Mouse (Mus musculus) mammary gland, adult 2 months (tissue): ENCODE results near the gene Morn4. TPM values are rescaled to one million over a fixed set of nuclear protein-coding genes. Genes with fewer than 3 reads are reported as not detected.

Source experiments
- polyA plus RNA-seq: library from polyadenylated mRNA; depleted of rRNA; stranded (reverse); fragments of >200 nt; gene quantifications from 2 replicates; pipeline ENCODE4 v1.2.3, GENCODE M21; 2012; ENCODE audit warnings: low replicate concordance; rRNA removed

The Morn4 gene
- 4.9 and 5.3 TPM in 2 replicates for polyA plus RNA-seq

DNA sequence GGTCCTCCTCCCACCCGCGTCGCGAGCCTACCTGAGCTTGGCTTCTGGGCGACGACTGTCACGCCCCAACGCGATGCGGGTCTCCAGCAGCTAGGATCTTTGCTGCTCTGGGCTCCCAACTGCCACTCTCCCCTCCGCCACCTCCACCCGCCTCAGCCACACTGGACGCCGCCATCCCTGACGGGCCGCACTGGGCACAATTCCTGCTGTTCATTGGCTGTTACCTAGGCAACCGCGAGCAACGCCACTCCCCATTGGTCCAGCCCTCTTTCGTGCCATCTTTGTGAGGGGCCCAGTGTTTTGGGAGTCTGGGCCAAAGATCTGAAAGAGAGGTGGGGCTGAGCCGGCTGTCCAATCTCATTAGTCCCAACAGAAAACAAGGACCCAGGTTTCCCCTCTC is at the start of gene Morn4:
Morn4 (minus strand) TSS at position 192 of the 400 bp plus-strand sequence.

DNA sequence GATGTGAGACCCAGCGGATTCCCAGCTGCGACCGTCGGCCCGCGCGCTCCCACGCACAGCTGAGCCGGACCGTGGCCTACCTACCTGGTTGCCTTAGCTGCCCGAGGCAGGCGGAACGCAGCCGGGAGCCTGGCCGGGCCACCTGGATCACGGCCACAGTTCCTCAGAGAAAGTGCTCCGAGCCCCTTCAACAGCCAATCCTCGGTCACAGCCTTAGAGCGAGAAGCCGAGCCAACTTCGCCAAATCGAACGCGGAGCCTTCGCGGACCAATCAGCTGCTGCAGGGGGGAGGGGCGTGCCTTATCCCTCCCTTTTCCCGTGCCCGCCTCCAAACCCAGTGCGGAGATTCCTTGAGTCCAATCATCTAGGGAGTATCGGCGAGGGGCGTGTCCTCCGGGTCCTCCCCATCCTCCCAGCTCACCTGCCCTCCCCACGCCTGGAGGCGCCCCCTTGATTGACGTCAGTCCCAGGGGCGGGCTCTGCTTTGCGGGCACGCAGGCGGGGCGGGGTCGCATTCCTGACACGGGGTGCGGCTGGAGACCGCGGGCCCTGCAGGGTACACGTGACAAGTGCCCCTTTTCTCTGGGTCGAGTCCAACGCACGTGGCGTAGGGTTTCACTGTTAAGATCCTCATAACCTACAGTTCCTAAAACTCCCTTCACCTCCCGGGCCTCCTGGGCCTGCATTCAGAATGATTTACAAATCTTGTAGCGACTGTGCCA is 42.8 kb upstream of the Morn4 start, which contains the start of gene Avpi1:
Avpi1 (minus strand) TSS at position 273 of the 722 bp plus-strand sequence.

DNA sequence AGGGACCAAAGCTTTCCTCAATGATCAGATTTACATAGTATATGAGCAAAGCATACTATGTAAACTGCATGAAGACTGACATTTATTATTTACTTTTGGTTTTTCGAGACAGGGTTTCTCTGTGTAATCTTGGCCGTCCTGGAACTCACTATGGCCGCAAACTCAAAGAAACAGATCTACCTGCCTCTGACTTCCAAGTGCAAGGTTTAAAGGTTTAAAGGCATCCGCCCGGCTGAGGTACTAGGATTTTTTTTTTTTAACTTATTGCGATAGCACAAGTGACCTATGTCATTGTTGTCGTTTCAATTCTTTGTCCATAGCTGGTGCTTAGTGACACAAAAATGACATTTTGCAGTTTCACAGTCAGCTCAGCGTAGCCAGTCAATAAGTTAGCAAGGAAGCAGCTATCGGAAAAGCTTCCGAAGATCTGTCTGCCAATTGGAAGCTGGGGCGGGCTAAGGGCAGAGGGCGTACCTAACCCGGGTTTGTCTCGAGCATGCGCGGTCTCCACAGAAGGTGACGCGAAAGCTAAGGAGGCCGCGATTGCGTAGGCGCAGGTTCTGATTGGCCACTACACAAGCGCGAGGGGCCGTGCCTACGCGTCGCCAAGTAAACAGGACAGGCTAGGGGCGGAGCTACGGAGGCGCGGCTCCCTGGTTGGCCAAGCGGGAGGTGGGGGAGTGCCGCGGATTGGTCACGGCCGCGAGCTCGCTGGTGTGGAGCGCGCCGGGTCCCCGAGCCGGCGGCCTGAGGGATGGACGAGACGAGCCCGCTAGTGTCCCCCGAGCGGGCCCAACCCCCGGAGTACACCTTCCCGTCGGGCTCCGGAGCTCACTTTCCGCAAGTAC is 3.8 kb upstream of the Morn4 start, which contains the start of gene Pi4k2a:
Pi4k2a (plus strand) TSS at position 723 of the 848 bp plus-strand sequence.

DNA sequence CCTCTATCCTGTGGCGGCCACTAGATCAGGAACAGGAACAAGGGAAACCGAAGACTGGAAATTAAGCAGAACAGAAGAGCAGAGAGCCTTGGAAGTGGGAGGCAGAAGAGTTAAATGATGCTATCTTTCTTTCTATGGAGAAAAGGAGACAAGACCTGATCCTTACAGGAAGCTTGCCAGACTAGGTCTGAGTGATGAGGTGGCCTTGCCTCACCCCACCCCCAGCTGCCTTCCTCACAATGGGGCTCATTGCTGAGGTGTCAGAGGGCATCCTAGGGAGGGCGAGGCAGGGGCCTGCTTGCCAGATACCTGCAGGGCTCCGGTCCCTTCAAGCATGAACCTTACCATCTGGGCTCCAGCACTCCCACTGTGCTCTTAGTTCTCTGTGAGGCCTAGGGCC is 34.2 kb downstream of the Morn4 start, which contains the start of gene 4933411K16Rik:
4933411K16Rik (plus strand) TSS at position 301 of the 400 bp plus-strand sequence.

DNA sequence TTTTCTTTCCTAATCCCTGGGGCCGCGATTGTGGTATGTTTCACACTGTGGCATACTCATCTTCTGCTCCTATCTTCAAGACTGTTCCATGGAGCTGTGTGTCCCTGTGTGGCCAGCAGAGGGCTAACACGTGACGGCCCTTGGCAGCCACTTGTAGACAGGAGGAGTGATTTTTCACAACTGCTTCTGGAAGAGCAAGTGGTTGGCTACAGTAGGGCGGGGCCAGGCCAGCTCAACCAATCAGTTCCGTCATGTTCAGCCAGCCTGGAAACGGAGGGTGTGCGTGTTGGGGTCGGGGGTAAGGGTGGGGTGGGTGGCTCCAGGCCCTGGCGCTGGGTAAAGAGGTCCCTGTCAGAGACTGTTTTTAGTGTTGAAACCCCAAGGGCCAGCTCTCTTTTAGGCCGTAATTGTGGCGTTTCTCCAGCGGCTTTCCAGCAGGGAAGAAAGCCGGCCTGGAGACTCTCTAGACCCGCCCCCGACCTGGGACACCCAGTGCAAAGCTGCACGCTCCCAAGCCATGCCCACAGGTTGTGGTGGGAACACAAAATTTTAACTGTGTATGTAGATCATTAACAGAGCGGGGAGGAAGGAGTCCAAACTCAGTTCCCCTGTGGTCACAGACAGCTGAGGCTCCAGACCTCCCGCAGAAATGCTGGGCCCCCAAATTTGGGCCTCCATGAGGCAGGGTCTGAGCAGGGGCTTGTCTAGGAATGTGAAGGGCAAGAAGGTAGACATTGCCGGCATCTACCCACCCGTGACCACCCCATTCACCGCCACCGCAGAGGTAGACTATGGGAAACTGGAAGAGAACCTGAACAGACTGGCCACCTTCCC is 40.7 kb downstream of the Morn4 start, which contains the start of gene Hoga1:
Hoga1 (plus strand) TSS at position 342 of the 834 bp plus-strand sequence.

DNA sequence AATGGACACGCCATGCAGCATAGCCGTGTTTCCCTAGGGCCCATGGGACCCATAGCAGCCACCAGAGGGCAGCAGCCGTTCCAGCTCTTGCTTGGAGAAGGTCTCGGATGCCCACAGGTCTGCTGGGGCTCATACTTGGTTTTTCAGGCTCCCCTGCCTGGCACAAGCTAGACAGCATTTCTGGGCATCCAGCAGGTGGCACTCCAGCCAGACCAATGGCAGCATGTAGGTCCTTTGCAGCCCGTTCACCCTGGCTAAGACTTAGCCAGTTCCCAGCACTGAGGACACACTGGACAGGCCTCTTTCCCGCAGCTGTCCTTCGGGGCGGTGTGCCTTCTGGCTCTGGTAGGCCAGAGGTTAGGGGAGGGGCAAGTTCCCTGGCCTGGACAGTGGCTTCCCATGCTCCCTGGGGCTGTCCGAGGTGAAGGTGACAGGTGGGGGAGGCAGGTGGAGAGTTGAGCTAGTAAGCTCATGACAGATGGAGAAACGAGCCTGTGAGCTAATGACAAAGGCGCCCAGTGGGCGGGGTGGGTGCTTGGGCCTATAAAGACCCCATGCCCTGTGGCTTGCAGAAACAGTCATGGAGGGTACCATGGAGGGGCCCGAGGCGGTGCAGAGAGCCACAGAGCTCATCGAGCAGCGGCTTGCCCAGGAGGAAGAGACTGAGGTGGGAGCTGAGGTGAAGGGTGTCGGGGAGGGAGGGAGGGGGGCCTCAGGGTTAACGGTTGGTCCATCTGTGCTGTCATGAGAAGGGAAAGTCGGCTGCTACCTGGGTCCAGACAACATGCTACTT is 50.5 kb downstream of the Morn4 start, which contains the start of gene Ankrd2:
Ankrd2 (plus strand) TSS at position 545 of the 793 bp plus-strand sequence.

Other genes with a start within 250 kb of the Morn4 start
- gene Frat2, start 238.2 kb downstream of the Morn4 start, polyA plus RNA-seq: 2.9 and 8.2 TPM in 2 replicates
- 7.6 and 10.6 TPM in 2 replicates for gene Rrp12, start 190.2 kb downstream of the Morn4 start, polyA plus RNA-seq
- 278 and 280 TPM in 2 replicates for gene Pgam1, start 174.4 kb downstream of the Morn4 start, polyA plus RNA-seq
- gene Exosc1, start 152.9 kb downstream of the Morn4 start, polyA plus RNA-seq: 10.3 and 14.7 TPM in 2 replicates
- gene Zdhhc16, start 152.9 kb downstream of the Morn4 start, polyA plus RNA-seq: 104 and 105 TPM in 2 replicates
- gene Mms19, start 105.2 kb downstream of the Morn4 start, polyA plus RNA-seq: 70.6 and 91.6 TPM in 2 replicates
- 36.5 and 41.0 TPM in 2 replicates for gene Ubtd1, start 104.6 kb downstream of the Morn4 start, polyA plus RNA-seq
- 0.12 and 8.7 TPM in 2 replicates for gene Ankrd2, start 50.4 kb downstream of the Morn4 start, polyA plus RNA-seq
- 3.9 and 4.8 TPM in 2 replicates for gene Hoga1, start 40.7 kb downstream of the Morn4 start, polyA plus RNA-seq
- gene 4933411K16Rik, start 34.1 kb downstream of the Morn4 start, polyA plus RNA-seq: 0.69 and 0.82 TPM in 2 replicates
- 33.2 and 36.6 TPM in 2 replicates for gene Pi4k2a, start 4.1 kb upstream of the Morn4 start, polyA plus RNA-seq
- 14.4 and 29.2 TPM in 2 replicates for gene Avpi1, start 42.7 kb upstream of the Morn4 start, polyA plus RNA-seq
- 95.8 and 131 TPM in 2 replicates for gene Marveld1, start 61.0 kb upstream of the Morn4 start, polyA plus RNA-seq
- 42.5 and 51.1 TPM in 2 replicates for gene Zfyve27, start 77.6 kb upstream of the Morn4 start, polyA plus RNA-seq
- gene Sfrp5, start 115.9 kb upstream of the Morn4 start, polyA plus RNA-seq: 27.7 and 32.3 TPM in 2 replicates
- 1.8 and 1.9 TPM in 2 replicates for gene Golga7b, start 161.2 kb upstream of the Morn4 start, polyA plus RNA-seq